Mouse (Mus musculus): ENCODE results near the gene Vapa.
"Not testable (repeated sequence)": the region's sequence is repeated elsewhere in the genome, so short reads cannot be mapped to it uniquely, and the experiment has no call there.

Gene Vapa

GRCm38 (mm10) chr17:65613463-65614412 lies at the start of gene Vapa:
Gene Vapa, minus strand, starts transcription at chr17:65613555.
- peak; percentile 95 to 99 for DNase-seq (ENCODE audit: low read depth in 1 of 2, low spot score in 2 of 2)

DNA sequence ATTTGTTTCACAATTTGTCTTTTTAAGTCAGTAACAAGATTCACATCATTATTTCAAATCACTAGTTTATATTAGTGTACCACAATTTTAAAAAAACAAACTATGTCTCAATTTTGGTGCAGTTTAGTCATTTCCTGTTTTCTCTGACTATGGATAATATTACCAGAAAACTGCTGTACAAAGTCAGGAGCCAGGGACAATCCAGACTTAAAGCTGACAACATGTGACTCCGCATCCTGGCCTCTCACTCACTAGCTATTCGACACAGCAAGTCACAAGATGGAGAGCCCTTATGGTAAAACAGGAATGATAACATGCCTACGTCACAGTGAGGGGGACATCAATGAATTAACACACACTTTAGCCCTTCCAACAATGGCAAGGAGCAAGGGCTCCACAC lies 49.3 kb upstream of the Vapa start:
- no peak for DNase-seq (ENCODE audit: low read depth in 1 of 2, low spot score in 2 of 2)

DNA sequence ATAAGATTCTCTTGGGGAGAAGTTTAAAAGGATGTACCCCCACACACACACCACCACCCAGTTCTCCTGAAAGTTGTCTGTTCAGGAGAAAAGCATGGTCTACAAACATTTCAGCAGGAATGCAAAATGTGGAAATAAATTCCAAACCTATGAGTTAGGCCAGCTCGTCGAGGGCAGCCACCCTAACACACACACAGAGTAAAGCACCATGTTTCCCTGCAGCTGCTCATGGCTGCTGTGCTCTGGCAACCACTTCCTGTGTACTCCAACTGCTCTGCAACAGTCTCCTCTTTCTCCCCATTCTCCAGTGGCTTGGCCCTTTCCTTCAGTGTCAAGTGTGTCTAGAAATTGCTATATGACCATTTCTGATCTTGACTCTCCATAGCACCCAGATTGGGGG lies 45.1 kb upstream of the Vapa start:
- DNase-seq (ENCODE audit: low read depth in 1 of 2, low spot score in 2 of 2) = no peak

DNA sequence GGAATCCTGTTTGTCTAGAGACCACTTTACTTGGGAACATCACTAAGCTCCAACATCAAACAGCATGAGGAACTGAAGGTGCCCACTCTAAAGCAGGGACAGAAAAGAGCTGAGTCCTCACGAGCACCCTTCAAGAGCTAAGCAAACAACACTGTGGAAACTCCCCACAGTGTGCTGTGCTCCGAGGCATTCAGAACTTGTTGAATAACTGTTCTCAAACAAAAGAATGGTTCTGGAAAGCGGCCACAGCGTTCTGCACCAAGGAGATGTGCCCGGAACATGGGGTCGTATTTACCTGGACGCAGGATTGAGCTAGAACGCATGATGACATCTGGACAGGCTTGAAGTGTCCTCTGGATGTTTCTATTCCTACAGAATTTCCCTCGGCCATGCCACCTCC lies 44.6 kb upstream of the Vapa start:
- no peak for DNase-seq (ENCODE audit: low read depth in 1 of 2, low spot score in 2 of 2)

GRCm38 (mm10) chr17:65656731-65657130 lies 43.4 kb upstream of the Vapa start:
- no peak for DNase-seq (ENCODE audit: low read depth in 1 of 2, low spot score in 2 of 2)

DNA sequence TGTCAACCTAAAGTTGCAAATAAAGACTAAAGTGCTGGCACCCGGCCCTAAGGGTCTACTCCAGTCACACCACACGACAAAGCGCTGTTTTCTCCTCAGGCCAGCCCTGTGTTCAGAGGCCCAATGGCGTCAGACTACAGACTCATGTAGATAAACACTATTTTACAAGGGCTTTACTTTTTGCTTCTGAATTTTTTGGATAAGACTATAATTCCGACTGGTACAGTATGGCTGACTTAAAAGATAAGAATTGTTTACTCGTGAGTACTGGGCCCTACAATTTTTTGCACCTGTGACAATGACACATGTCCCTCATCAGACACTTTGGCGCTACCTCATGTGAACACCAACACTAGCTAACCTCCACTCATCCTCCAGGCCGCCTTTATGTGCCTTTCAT lies 42.7 kb upstream of the Vapa start:
- DNase-seq (ENCODE audit: low read depth in 1 of 2, low spot score in 2 of 2) = no peak

GRCm38 (mm10) chr17:65655608-65656007 lies 42.3 kb upstream of the Vapa start:
- DNase-seq (ENCODE audit: low read depth in 1 of 2, low spot score in 2 of 2) = no peak

DNA sequence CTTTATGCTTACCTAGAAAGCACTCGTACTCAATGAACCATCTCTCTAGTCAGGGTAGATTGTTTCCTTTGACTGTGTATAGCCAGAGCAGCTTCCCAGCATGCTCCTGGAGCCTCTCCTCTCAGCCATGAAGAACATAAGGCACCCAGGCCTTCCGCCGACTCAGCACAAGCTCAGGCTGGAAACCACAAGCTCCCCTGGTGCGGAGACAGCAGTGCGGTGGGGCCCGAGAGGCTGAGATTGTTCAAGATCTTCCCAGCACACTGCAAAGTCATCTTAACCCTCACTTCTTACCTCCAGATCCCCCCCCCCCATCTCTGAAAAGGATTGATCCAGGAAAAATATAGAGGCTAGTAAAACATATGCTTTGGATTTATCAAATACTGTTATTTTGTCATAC lies 37.2 kb upstream of the Vapa start:
- DNase-seq (ENCODE audit: low read depth in 1 of 2, low spot score in 2 of 2) = no peak

DNA sequence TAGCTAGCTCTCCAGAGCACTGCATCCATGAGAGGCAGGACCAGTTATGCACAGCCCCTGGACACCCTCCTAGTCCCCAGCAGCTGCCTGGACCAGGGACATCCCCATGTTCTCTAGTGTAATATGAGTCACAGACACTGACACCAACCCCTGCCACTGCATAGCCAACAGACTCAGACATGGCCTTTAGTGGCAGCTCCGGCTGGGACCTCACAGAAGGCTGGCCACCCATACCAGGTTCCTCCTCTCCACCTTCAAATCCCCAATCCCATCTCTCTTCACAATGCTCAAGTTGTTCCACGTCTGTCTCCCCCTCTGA lies 35.8 kb upstream of the Vapa start:
- no peak for DNase-seq (ENCODE audit: low read depth in 1 of 2, low spot score in 2 of 2)

- no peak for DNase-seq (ENCODE audit: low read depth in 1 of 2, low spot score in 2 of 2)
Observed at GRCm38 (mm10) chr17:65648371-65649174, 35.2 kb upstream of the Vapa start.

GRCm38 (mm10) chr17:65647961-65648360 lies 34.6 kb upstream of the Vapa start:
- DNase-seq (ENCODE audit: low read depth in 1 of 2, low spot score in 2 of 2) = no peak

- no peak for DNase-seq (ENCODE audit: low read depth in 1 of 2, low spot score in 2 of 2)
Observed at GRCm38 (mm10) chr17:65647226-65647625, 33.9 kb upstream of the Vapa start.

DNA sequence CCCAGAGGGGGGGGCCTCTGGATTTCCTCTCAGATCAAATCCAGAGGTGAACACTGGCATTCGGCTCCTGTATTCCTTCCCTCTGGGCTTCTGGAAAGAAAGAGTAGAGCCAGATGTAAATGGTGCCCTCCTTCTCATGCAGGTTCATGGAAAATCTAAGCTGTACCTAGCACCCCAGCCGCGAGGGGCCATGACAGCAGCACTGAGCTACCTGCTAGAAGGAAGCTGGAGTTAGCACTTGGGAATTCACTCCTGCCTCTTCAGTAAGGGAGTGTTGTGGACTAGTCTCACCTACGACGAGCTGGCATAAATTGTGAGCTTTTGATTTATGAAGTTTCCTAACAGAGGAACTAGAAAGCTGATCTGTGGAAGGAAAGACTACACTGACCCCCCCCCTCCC lies 30.2 kb upstream of the Vapa start:
- DNase-seq (ENCODE audit: low read depth in 1 of 2, low spot score in 2 of 2) = no peak

DNA sequence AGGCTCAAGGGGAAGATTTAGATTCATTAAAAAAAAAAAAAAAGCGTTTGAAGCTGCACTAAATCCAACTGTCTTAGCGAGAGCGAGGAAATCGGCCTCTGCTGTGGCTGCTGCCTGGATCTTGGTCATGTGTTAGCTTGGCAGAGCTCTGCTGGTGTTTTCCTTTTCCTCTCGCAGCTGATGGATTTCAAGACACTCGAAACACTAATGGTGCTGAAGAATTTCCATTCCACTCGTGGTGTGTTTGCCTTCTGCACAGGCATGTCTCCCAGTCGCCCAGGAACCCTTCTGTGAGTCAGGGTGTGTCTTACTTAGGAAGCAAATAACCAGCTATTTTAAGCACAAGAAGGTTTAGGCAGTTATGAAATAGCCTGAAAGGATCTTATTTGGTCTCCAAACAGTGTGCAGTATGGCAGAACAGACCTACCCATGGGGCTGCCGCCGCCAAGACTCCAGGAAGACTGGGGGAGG lies 29.7 kb upstream of the Vapa start:
- no peak for DNase-seq (ENCODE audit: low read depth in 1 of 2, low spot score in 2 of 2)

DNA sequence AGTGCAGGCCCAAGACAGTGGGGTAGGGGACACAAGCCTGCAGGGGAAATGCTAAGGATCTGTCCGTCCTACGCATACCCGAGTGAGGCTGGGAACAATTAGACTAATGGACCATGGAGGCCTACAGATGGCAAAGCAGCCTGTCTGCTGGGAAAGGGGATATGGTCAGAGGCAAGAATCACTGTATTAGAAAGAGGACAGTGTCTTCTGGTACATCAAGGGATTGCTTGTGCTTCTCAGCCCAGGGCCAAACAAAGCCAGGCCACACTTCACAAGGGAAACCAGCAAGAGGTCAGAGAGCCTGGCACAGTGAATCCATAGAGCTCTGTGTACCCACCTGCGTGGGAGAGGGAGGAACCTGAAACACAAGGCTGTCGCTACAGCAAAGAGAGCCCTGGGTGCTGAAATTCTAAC lies 29.2 kb upstream of the Vapa start:
- DNase-seq (ENCODE audit: low read depth in 1 of 2, low spot score in 2 of 2) = no peak

DNA sequence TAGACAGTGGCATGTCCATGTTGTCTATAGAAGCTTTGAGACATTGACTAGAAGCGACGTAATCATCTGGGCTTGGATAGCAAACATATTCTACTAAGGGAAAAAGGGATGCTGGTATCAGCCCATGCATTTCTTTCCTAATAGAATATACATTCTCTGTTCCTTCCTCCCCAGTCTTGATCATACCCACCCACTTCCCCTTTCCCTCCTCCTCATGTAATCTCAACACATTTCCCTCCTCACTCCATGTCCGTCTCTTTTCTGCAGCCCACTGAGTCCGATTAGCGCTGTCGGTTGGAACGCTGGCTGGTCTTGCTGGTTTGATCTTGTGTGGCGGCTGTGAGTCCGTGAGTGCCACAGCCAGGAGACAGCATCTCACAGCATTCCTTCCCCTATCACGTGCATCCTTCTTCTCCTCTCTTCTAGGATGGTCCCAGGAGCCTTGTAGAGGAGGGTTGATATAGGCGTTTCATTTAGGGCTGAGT lies 28.4 kb upstream of the Vapa start, which contains the start of gene Txndc2:
TSS of gene Txndc2 (minus strand) at position 435 of the 485 bp plus-strand sequence.
- no peak for DNase-seq (ENCODE audit: low read depth in 1 of 2, low spot score in 2 of 2)

GRCm38 (mm10) chr17:65639144-65639543 lies 25.8 kb upstream of the Vapa start:
- no peak for DNase-seq (ENCODE audit: low read depth in 1 of 2, low spot score in 2 of 2)

GRCm38 (mm10) chr17:65635715-65636360 lies 22.5 kb upstream of the Vapa start:
- no peak for DNase-seq (ENCODE audit: low read depth in 1 of 2, low spot score in 2 of 2)

GRCm38 (mm10) chr17:65629943-65630342 lies 16.6 kb upstream of the Vapa start:
- DNase-seq (ENCODE audit: low read depth in 1 of 2, low spot score in 2 of 2) = no peak

DNA sequence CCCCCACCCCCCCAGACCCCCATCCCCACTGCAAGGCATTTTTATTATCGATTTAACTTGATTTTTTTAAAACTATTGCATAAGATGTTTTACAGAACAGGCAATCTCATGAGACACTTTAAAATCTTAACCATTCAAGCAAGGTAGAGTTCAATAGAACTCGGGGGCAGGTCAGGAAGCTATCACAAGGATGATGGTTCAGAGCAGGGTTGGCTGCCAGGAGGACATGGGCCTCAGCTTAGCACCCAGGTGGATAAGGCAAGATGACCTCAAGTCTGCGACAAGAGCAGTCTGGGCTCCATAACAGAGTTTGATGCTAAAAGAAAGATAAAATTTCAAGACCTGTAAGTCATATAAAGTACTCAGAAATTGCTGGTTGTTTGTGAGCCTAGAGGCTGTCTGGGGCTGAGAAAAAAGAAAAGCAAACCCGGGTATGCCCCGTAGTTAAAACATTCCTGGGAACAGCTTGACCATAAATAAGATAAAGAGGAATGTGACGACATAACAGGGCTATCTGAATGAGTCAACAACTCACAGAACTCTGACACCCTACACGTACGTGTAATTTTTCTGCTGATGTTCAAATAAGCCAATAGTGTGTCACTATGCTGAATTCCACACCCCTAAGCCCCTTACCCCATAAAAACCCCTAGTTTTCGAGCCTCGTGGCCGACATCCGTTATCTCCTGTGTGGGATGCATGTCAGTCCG lies 15.6 kb upstream of the Vapa start:
- DNase-seq (ENCODE audit: low read depth in 1 of 2, low spot score in 2 of 2) = not testable (repeated sequence)

DNA sequence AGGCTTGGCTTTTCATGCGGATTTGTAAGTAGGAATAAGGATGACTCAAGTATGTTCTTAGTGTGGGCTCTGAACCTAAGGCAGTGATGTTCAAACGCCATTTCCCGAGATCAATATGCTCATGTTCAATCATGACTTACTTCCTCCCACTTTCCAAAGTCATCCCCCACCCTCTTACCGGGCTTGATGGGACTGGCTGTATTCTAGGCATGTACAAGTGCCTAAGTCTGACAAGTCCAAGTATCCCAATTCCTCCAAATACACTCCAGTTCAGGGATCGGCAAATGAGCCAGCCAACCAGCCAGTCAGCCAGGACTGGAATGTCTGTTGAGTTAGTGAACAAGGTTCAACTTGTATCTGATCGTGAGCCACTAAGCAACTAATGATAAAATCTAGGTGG lies 12.9 kb upstream of the Vapa start:
- DNase-seq (ENCODE audit: low read depth in 1 of 2, low spot score in 2 of 2) = no peak

All from monocyte, adult 2 months (primary cell).